Mouse (Mus musculus): ENCODE measurements around the gene Slc2a10. TPM values are rescaled to one million over a fixed set of nuclear protein-coding genes. Genes with fewer than 3 reads are reported as not detected.
"Not testable (repeated sequence)": the region's sequence is repeated elsewhere in the genome, so short reads cannot be mapped to it uniquely, and the experiment has no call there.

Gene Slc2a10
- polyA plus RNA-seq, 1 experiment = 3.9 TPM

DNA sequence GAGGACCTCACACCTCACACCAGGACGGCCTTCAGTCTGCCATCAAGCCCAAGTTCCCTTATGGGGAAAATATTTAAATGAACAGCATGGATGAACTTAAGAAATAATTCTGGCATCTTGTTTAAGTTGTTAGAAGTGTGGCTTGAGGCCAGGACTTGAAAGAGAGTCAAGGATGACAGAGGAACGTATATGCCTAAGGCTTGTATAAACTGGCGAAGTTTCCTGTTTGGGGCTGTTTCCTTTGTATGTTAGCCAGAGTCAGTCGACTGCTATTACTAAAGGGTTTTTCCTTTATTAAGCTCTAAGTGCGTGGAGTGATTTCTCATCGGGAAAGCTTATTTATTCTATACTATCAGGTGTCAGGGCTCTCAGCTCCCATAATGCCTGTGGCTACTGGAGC, 4.8 kb upstream of the Slc2a10 start:
- H3K4me1 ChIP-seq (ENCODE audit: control insufficient read depth, insufficient read depth, insufficient read length, low read length) = peaks cover 14% of the 10 kb centered on the region
- no peak overlapping the region for H3K4me3 ChIP-seq (ENCODE audit: low read depth, low read length)
- H3K36me3 ChIP-seq (ENCODE audit: control insufficient read depth, insufficient read depth, low read length) = no peaks in the 10 kb centered on the region
- H3K27ac ChIP-seq (ENCODE audit: insufficient read depth, low read depth, low read length) = no peak overlapping the region
- no peaks in the 10 kb centered on the region for H3K27me3 ChIP-seq (ENCODE audit: control insufficient read depth, insufficient read depth, low read length)
- TF ChIP-seq POLR2A (IDR thresholded peaks at IDR 0.05; ENCODE audit: low read depth, low read length) = no peak
- TF ChIP-seq CTCF (IDR thresholded peaks at IDR 0.05; ENCODE audit: extremely low read depth, insufficient read length, insufficient replicate concordance, low read depth, low read length) = no peak
- 70% methylated on average over 6 of the region's 6 CpGs for WGBS

DNA sequence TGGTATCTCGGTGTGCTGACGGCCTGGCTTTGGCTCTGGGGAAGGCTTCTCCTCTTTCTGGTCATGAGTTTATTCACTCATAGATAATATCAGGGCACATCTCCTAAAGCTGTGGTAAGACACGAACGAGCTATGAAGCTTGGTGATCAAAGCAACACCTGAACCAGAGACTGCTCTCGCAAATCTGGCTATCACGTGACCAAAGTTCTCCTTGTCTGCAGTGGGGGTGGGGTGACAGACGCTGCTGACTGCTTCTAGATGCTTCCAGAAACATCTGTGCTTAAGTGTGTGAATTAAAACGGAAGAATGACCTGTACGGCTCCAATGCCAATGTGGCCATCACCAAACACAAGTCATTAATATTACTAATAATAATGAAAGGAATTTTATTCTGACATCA, 6.1 kb downstream of the Slc2a10 start:
- Histone ChIP-seq H3K4me3 (ENCODE audit: low read depth, low read length) (no peak overlapping the region), H3K27ac (ENCODE audit: insufficient read depth, low read depth, low read length) (no peak overlapping the region), H3K4me1 (ENCODE audit: control insufficient read depth, insufficient read depth, insufficient read length, low read length) (peaks cover 8% of the 10 kb centered on the region; the same call in 1 of the 2 replicates), H3K36me3 (ENCODE audit: control insufficient read depth, insufficient read depth, low read length) (no peaks in the 10 kb centered on the region), H3K27me3 (ENCODE audit: control insufficient read depth, insufficient read depth, low read length) (no peaks in the 10 kb centered on the region)
- no peak for TF ChIP-seq POLR2A (IDR thresholded peaks at IDR 0.05; ENCODE audit: low read depth, low read length)
- TF ChIP-seq CTCF (IDR thresholded peaks at IDR 0.05; ENCODE audit: extremely low read depth, insufficient read length, insufficient replicate concordance, low read depth, low read length) = no peak
- WGBS = 41% methylated on average over 9 of the region's 9 CpGs

DNA sequence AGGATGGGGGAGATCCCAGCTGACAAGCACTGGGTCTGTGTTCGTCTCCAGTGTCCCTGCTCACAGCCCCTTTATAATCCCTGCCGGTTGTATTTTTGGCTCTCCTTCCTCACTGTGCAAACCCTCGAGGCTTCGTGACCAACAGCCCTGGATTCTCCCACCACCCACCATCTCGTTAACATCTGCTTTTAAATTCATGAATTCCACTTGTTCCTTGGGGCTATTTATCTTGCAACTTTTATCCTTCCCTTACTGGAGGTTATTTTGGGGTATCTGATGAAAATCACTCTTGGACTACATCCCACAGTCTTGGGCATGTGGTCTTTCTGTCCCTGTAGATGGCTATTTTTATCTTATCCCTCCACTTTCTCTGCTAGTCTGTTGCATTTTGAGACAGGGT, 6.9 kb downstream of the Slc2a10 start:
- H3K27ac ChIP-seq (ENCODE audit: insufficient read depth, low read depth, low read length) = no peak overlapping the region
- H3K36me3 ChIP-seq (ENCODE audit: control insufficient read depth, insufficient read depth, low read length) = no peaks in the 10 kb centered on the region
- no peak overlapping the region for H3K4me3 ChIP-seq (ENCODE audit: low read depth, low read length)
- no peaks in the 10 kb centered on the region for H3K27me3 ChIP-seq (ENCODE audit: control insufficient read depth, insufficient read depth, low read length)
- TF ChIP-seq POLR2A (IDR thresholded peaks at IDR 0.05; ENCODE audit: low read depth, low read length) (no peak), CTCF (IDR thresholded peaks at IDR 0.05; ENCODE audit: extremely low read depth, insufficient read length, insufficient replicate concordance, low read depth, low read length) (no peak)
- peaks cover 8% of the 10 kb centered on the region; the same call in 1 of the 2 replicates for H3K4me1 ChIP-seq (ENCODE audit: control insufficient read depth, insufficient read depth, insufficient read length, low read length)
- 64% methylated on average over 5 of the region's 5 CpGs for WGBS

DNA sequence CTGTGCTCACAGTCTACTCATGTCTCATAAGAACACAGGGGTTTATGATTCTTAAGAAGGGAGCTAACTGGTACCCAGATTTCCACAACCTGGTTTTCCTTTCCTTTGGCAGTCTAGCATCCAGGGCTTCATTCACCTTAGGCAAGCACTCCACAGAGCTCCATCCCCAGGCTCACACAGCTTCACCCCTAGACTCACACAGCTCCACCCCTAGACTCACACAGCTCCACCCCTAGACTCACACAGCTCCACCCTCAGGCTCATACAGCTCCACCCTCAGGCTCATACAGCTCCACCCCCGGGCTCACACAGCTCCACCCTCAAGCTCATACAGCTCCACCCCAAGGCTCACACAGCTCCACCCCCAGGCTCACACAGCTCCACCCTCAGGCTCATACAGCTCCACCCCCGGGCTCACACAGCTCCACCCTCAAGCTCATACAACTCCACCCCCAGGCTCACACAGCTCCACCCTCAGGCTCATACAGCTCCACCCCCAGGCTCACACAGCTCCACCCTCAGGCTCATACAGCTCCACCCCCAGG, 7.4 kb downstream of the Slc2a10 start:
- H3K4me3 ChIP-seq (ENCODE audit: low read depth, low read length); H3K36me3 ChIP-seq (ENCODE audit: control insufficient read depth, insufficient read depth, low read length); H3K27me3 ChIP-seq (ENCODE audit: control insufficient read depth, insufficient read depth, low read length); H3K4me1 ChIP-seq (ENCODE audit: control insufficient read depth, insufficient read depth, insufficient read length, low read length); H3K27ac ChIP-seq (ENCODE audit: insufficient read depth, low read depth, low read length): not testable (repeated sequence)
- WGBS = 58% methylated on average over 2 of the region's 2 CpGs

DNA sequence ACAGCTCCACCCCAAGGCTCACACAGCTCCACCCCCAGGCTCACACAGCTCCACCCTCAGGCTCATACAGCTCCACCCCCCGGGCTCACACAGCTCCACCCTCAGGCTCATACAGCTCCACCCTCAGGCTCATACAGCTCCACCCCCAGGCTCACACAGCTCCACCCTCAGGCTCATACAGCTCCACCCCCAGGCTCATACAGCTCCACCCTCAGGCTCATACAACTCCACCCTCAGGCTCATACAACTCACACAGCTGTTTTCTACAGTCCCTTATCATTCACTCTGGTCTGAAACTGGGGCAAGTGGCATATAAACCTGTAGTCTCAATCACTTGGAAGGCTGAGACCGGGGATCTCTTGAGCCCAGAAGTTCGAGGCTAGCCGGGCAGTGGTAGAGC, 7.9 kb downstream of the Slc2a10 start:
- not testable (repeated sequence) for H3K27me3 ChIP-seq (ENCODE audit: control insufficient read depth, insufficient read depth, low read length); H3K4me1 ChIP-seq (ENCODE audit: control insufficient read depth, insufficient read depth, insufficient read length, low read length); H3K27ac ChIP-seq (ENCODE audit: insufficient read depth, low read depth, low read length); H3K36me3 ChIP-seq (ENCODE audit: control insufficient read depth, insufficient read depth, low read length); H3K4me3 ChIP-seq (ENCODE audit: low read depth, low read length)
- WGBS = 64% methylated on average over 4 of the region's 4 CpGs

DNA sequence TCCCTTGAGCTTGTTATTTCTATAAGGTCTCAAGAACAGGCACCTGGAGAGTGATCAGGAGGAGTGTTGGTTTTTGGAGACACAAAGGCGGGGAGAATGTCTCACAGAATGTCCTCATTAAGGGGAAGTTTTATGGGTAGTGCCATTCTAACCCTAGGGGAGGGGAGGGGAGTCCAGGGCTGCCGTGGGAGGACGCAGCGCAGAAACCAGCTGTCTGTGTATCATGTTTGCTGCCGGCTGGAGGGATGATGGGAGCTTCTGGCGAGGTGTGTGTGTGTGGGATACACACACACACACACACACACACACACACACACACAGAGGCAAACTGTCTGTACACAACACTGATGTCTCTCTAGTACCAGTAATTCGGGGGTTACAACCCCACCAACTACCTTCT, 8.8 kb downstream of the Slc2a10 start:
- Histone ChIP-seq H3K27me3 (ENCODE audit: control insufficient read depth, insufficient read depth, low read length) (no peaks in the 10 kb centered on the region), H3K27ac (ENCODE audit: insufficient read depth, low read depth, low read length) (no peak overlapping the region), H3K4me1 (ENCODE audit: control insufficient read depth, insufficient read depth, insufficient read length, low read length) (peaks cover 8% of the 10 kb centered on the region; the same call in 1 of the 2 replicates), H3K4me3 (ENCODE audit: low read depth, low read length) (no peak overlapping the region), H3K36me3 (ENCODE audit: control insufficient read depth, insufficient read depth, low read length) (no peaks in the 10 kb centered on the region)
- TF ChIP-seq POLR2A (IDR thresholded peaks at IDR 0.05; ENCODE audit: low read depth, low read length) = no peak
- TF ChIP-seq CTCF (IDR thresholded peaks at IDR 0.05; ENCODE audit: extremely low read depth, insufficient read length, insufficient replicate concordance, low read depth, low read length) = no peak
- 16% methylated on average over 7 of the region's 7 CpGs for WGBS

DNA sequence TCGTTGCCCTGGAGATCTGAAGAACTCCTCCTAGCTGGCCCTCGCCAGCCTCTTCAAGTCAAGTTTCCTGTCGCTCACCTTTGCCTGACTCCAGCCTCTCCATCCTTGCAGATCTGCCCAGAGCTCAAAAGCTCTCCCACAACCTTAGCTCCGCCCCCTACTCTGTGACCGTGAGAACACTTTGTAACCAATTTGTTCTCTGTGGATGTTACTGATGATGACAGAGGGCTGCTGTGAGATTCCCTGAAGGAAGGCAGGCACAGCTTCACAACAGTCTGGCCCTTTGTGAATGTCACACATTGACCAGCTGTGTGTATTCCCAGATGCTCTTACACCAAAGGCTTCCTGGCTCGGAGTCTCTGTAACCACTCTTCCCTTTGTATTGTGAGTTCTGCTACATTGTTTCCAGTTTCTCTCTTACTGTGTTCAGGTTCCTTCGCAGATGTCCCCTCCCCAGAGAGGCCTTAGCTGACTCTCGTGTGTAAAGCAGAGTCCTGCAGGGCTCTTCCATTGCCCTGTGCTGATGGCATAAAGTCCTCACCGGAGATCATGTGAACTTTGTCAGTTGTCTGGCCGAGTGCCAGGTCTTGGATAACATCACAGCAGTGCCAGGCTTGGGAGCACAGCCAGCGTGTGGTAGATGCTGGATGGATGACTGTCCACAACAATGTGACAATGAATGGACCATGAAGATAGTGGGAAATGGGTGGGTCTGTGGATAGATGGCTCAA, 9.4 kb downstream of the Slc2a10 start:
- TF ChIP-seq CTCF (IDR thresholded peaks at IDR 0.05; ENCODE audit: extremely low read depth, insufficient read length, insufficient replicate concordance, low read depth, low read length) (no peak), POLR2A (IDR thresholded peaks at IDR 0.05; ENCODE audit: low read depth, low read length) (no peak)
- Histone ChIP-seq H3K4me1 (ENCODE audit: control insufficient read depth, insufficient read depth, insufficient read length, low read length) (peaks cover 8% of the 10 kb centered on the region; the same call in 1 of the 2 replicates), H3K36me3 (ENCODE audit: control insufficient read depth, insufficient read depth, low read length) (no peaks in the 10 kb centered on the region), H3K27me3 (ENCODE audit: control insufficient read depth, insufficient read depth, low read length) (no peaks in the 10 kb centered on the region), H3K27ac (ENCODE audit: insufficient read depth, low read depth, low read length) (no peak overlapping the region), H3K4me3 (ENCODE audit: low read depth, low read length) (no peak overlapping the region)
- 17% methylated on average over 11 of the region's 11 CpGs for WGBS
